Mouse (Mus musculus) retina, postnatal 7 days (tissue): ENCODE data around the gene Pofut1.

Experiments
- DNase-seq: peaks from one replicate; pipeline ENCODE4 v3.0.0-alpha.2; 2012; ENCODE audit warnings: low read depth, low spot score

Gene Pofut1

DNA sequence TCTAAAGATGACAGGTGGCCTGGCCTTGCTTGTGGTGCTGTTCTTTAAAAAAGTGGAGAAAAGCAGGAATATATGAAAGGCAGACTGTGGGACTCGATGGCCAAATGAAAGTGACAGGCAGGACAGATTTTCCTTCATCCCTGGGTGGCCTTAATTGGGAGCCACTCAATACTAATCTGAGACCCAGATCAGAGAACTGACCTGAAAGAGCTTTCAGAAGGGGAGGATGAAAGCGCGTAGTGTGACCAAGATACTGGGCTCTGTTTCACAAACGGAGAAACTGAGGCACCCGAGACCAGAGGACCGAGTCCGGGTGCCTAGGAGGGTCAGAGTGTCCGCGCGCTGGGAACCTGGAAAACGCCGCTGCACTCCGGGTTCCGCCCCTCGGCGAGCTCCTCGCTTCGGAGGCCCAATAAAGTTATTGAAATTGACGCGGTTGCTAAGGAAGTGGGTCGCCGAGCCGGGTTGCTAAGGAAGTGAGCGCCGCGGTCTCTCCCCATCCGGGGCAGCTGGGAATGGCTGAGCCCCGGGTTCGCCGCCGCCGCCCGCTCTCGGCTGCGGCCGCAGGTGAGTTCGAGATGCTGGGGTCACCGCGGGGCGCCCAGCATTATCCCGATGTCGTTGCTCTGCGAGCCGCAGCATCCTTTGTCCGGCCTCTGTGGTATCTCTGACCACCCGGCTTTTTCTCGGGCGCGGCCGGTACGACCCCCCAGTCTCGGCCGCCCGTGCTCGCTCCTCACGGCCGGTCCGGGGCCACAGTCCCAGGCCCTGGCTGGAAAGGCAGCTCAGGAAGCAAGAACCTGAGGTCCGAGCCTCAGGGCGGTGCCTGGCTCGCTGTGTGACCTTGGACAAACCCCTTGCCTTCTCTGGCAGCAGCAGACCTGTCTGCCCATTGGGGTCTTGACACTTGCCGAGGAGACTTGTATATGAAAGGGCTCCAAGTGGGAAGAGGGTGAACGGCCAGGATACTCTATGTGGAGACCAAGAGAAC lies 49.9 kb downstream of the Pofut1 start, which contains the start of gene Kif3b:
Gene Kif3b (plus strand): TSS at position 476 of the 991 bp plus-strand sequence.
- DNase-seq = peak; percentile 78

GRCm38 (mm10) chr2:153292305-153292861 lies 51.0 kb downstream of the Pofut1 start:
- DNase-seq = peak; percentile 25

DNA sequence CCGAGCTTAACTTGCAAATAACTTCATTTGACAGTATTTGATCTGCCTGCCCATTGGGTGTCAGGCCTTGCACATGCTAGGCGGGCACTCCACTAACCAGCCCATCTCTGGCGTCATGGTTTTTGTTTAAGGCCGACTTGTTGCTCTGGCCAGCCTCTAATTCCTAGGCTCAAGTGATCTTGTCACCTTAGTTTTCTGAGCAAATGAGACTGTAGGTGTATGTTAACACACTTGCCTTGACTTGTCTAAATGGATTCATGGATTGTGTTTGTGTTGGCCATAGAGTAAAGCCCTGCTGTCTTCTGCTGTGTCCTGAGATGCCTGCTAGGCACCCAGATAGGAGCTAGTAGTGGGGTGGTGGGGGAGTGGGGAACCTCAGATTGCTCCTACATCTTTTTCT lies 53.9 kb downstream of the Pofut1 start:
- no peak for DNase-seq

DNA sequence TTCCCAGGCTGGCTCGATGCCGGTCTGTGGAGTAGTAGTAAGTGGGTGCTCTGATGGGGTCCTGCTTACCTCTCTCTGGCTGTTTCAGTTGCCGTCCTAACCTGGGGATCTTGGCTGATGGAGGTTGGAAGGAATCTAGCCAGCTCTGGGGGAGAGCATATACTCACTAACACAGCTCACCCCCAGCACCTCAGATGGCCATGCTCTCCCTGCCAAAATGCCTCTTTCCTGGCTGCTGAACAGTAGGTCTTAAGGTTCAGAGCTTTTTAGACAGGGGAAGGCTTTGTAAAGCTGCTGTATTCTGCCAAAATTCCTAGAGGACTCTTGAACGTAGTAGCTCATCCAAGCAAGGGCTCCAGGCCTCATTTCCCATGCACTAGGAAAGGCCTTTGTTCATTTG lies 56.4 kb downstream of the Pofut1 start:
- no peak for DNase-seq

DNA sequence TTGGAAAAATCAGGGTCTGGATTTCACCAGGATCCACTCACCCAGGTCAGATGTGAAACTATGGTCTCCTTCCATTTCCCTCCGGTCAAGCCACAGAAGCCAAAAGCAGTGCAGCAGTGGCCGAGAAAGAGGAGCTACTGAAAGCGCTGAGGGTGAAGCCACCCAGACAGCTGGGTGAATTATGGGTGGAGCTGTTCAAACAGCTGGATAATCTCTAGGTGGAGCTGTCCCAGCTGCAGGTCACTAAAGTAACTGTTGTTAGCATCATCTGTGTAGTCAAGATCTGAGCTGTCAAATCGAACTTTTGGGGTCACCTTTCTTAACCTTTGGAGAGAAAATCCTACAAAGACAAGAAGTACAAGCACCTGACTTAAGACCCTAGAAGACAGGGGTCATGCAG lies 57.1 kb downstream of the Pofut1 start:
- DNase-seq = no peak

GRCm38 (mm10) chr2:153298863-153299262 lies 57.5 kb downstream of the Pofut1 start:
- no peak for DNase-seq

GRCm38 (mm10) chr2:153301123-153301522 lies 59.8 kb downstream of the Pofut1 start:
- DNase-seq = no peak

- DNase-seq = no peak
These were observed 63.9 kb downstream of the Pofut1 start for GRCm38 (mm10) chr2:153305240-153305639.

DNA sequence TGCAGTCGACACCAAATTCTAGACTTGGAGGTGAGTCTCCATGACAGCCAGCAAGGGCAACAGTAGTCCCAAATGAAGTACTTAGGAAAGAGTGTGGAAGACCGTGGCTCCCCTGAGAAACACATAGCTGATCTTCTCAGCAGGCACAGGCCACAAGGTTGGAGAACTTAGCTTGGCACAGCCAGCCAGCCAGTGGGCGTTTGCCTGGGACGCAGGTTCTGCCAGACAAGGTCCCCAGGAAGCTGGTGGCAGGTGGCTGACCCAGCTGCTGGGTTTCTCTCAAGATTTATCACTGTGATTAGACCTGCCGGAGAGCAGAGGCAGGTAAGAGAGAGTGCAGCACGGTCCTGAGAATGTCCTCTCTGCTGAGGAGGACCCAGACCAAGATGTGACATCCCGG lies 67.3 kb downstream of the Pofut1 start:
- DNase-seq = no peak

DNA sequence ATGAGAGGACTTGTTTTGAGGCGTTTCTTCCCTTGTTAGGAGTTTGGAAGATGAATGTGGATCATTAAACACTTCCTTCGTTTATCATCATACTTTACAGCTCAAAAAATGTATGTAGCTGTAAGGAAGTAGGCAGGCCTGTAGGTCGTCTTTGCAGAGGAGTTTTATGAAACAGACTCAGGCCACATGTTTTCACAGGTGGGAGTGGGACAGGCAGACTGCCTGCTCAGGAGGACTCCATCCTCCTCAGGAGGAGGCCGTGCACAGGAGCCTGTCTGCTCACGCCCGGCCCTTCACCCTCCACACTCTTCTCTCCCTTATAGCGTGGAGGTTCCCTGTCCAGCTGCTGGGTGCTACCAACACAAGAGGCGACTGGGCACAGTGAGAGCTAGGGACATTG lies 67.8 kb downstream of the Pofut1 start:
- DNase-seq = no peak

- DNase-seq = no peak
These were observed 68.9 kb downstream of the Pofut1 start for GRCm38 (mm10) chr2:153310228-153310627.

- no peak for DNase-seq
These were observed 71.6 kb downstream of the Pofut1 start for GRCm38 (mm10) chr2:153312884-153313283.

DNA sequence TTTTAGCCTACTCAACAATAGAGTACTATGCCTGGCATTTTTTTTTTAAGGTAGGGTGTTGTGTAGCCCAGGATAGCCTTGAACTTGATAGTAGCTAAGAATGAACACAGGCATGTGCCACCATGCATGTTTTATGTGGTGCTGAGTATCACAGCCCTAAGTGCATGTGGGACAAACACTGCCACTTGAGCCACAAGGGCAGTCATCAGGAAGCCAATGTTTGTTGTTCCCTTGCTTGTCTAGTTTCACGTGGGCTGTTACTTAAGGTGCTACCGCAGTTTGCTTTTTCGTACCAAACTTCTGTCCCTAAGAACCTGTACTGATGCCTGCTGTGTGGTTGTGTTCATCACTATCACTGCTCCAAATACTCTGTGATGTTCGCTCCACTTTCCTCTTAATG lies 77.1 kb downstream of the Pofut1 start:
- no peak for DNase-seq

- no peak for DNase-seq
These were observed 77.8 kb downstream of the Pofut1 start for GRCm38 (mm10) chr2:153319036-153319643.
